Mouse (Mus musculus): ENCODE data around the gene Vapb. TPM values are rescaled to one million over a fixed set of nuclear protein-coding genes. Genes with fewer than 3 reads are reported as not detected.
A peak's percentile ranks its signal among the peaks of the same experiment; 100 is the strongest.

Vapb gene
- total and polyA plus RNA-seq, 2 experiments from 2014 or later, result 15.8 to 34.1 TPM

DNA sequence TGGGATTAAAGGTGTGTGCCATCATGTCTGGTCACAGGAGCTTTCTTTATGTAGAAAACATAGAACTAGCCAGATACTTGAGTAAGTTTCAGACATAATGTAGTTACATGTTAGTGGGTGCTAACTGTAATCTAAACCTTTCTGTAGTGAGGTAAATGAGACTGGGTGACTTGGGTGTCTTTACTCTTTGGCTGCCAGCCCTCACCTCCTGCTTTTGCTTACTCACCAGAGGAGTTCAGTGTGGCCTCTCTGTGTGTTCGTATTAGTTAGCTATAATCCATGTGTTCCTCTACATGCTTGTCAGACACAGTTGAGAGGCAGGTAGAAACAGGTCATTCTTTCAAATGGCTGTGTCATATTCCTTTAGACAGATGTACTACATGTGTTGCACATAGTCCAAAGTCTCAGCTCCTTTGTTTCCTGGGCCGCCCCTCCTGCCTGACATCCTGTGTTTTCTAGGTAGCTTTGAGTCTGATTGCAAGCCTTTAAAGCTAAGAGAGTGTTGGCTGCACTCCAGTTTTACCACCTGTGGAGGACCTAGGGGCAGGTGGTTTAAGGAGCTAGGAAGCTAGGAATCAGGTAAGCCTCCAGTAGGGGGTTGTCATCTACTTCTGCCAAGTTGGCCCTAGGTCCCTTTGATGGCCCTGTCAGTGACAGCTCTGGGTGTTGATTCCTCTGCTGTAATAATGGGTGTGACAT lies 11.8 kb downstream of the Vapb start:
- TF ChIP-seq CTCF (IDR thresholded peaks at IDR 0.05; ENCODE audit: low read depth), result no peak
- Histone ChIP-seq H3K36me3 (ENCODE audit: insufficient read depth, low read length) (no peaks in the 10 kb centered on the region), H3K4me2 (ENCODE audit: low read depth, low read length) (no peak overlapping the region), H3K27me3 (ENCODE audit: insufficient read depth, low read length) (no peaks in the 10 kb centered on the region), H3K4me3 (ENCODE audit: low read length) (no peak overlapping the region), H3K9me3 (ENCODE audit: low read length) (no peaks in the 10 kb centered on the region), H3K4me1 (ENCODE audit: insufficient read depth, low read length) (no peaks in the 10 kb centered on the region), H3K27ac (no peak overlapping the region), H3K9ac (replicated peaks; ENCODE audit: low read length) (no peak overlapping the region)
- no peak for DNase-seq (ENCODE audit: low spot score)
- no peak for ATAC-seq
- WGBS, result 84% methylated on average over 2 of the region's 2 CpGs

DNA sequence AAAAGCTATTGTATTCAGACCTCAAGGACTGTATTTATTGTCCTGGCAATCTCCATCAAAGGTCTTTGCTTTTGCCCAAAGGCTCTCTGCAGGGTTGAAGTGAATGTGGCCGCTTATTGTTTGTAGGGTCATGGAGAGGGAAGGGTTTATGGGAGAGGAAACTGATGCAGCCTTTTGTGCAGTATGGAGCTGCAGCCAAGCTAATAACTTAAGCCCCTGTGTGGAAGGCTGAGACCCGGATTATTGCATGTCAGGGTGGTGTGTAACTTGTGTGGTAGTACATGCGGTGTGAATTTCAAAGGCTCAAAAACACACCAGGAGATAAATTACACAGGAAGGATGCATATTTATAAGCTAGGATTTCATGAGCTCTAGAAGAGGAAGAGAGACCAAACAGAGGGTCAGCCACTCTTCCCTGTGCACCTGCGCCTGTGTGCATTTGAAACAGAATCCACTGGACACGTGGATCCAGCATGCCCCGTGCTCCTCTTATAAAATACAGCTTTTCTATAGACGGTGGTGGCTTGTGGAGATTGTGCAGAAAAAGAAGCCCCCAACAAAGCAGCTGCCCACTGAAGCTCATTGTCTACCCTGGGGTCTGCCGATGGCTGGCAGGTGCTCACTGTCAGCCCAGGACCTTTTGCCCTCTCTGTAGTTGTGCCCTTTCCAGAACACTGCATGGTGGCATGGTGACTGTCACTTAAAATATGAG lies 18.3 kb downstream of the Vapb start:
- H3K9me3 ChIP-seq (ENCODE audit: low read length), result no peaks in the 10 kb centered on the region
- no peaks in the 10 kb centered on the region for H3K27me3 ChIP-seq (ENCODE audit: insufficient read depth, low read length)
- H3K4me1 ChIP-seq (ENCODE audit: insufficient read depth, low read length), result 0 out of 2 replicates have a peak, but pooled peaks cover 4% of the 10 kb centered on the region
- no peaks in the 10 kb centered on the region for H3K36me3 ChIP-seq (ENCODE audit: insufficient read depth, low read length)
- no peak for TF ChIP-seq CTCF (IDR thresholded peaks at IDR 0.05; ENCODE audit: low read depth)
- DNase-seq (ENCODE audit: low spot score), result no peak
- ATAC-seq, result 0 out of 2 replicates have a peak, but pooled peaks have one; percentile 45
- WGBS, result 22% methylated on average over 8 of the region's 8 CpGs
- H3K4me2 ChIP-seq (ENCODE audit: low read depth, low read length), result no peak overlapping the region
- no peak overlapping the region for H3K9ac ChIP-seq (replicated peaks; ENCODE audit: low read length)
- H3K27ac ChIP-seq, result no peak overlapping the region
- H3K4me3 ChIP-seq (ENCODE audit: low read length), result no peak overlapping the region

DNA sequence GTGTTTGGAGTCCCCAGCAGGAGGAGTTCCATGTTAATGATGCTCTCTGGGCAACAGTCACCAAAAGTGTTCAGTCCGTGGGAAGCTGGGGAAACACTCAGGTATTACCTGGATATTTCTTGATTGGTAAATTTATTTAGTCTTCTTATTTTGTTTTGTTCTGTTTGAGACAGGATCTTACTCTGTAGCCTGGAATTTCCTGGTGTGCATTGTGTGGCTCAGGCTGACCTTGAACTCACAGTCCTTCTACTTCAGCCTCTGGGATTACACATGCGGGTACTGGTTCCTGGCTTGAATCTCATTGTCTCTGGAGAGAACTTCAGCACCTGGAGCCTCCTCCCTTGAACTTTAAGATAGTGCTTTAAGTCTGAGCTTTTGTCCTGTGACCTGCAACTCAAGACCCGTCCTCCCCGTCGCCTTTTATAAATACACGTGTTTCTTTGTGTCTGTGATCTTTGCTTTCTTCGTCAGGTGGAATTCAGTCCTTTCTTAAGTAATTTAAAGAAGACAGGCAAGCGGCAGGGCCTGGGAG lies 20.4 kb downstream of the Vapb start:
- WGBS, result 83% methylated on average over 8 of the region's 8 CpGs
- H3K27ac ChIP-seq, result no peak overlapping the region
- 0 out of 2 replicates have a peak, but pooled peaks cover 4% of the 10 kb centered on the region for H3K4me1 ChIP-seq (ENCODE audit: insufficient read depth, low read length)
- no peak for ATAC-seq
- H3K27me3 ChIP-seq (ENCODE audit: insufficient read depth, low read length), result no peaks in the 10 kb centered on the region
- no peak overlapping the region for H3K4me2 ChIP-seq (ENCODE audit: low read depth, low read length)
- no peaks in the 10 kb centered on the region for H3K9me3 ChIP-seq (ENCODE audit: low read length)
- no peak overlapping the region for H3K9ac ChIP-seq (replicated peaks; ENCODE audit: low read length)
- no peak for TF ChIP-seq CTCF (IDR thresholded peaks at IDR 0.05; ENCODE audit: low read depth)
- DNase-seq (ENCODE audit: low spot score), result no peak
- H3K36me3 ChIP-seq (ENCODE audit: insufficient read depth, low read length), result no peaks in the 10 kb centered on the region
- no peak overlapping the region for H3K4me3 ChIP-seq (ENCODE audit: low read length)

DNA sequence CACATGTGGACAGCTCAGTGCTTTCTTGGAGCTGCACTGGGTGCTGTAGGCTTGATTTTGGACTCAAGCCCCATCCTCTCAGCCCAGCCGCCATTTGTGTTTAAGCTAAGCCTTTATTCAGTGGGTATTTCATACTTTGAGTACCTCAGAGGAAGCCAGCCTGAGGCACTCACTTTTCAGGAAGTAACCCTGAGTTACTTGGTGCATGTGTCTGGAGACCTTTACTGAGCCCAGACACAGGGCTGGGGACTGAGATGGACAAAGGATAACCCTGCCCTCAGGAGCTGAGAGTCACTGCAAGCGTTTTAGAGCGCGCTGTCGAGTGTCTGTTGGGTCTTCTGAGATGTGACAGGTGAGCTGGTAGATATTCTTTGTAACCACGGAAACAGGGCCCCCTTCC lies 23.3 kb downstream of the Vapb start:
- no peak for ATAC-seq
- WGBS, result 88% methylated on average over 6 of the region's 6 CpGs

DNA sequence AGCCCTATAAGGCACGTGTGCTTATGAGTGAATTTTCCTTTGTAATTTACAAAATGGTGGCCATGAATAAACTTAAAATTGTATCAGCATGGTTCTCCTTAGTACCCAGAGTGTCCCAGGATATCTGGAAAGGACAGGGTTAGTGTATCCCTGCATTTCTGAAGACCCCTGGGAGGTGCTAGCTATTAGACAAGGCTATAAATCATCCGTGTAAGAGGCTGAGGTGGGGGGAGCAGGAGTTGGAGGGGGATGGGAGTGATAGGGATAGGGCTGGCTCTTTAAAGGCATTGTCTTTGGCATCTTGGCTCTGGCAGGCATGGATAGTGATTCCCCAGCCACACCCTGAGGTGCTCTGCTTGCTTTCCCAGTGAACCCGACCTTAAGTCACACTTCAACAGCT lies 27.3 kb downstream of the Vapb start:
- DNase-seq (ENCODE audit: low spot score) (no peak), ATAC-seq (no peak)
- Histone ChIP-seq H3K4me2 (ENCODE audit: low read depth, low read length) (no peak overlapping the region), H3K4me1 (ENCODE audit: insufficient read depth, low read length) (no peaks in the 10 kb centered on the region), H3K36me3 (ENCODE audit: insufficient read depth, low read length) (no peaks in the 10 kb centered on the region), H3K4me3 (ENCODE audit: low read length) (no peak overlapping the region), H3K9me3 (ENCODE audit: low read length) (no peaks in the 10 kb centered on the region), H3K27ac (no peak overlapping the region), H3K27me3 (ENCODE audit: insufficient read depth, low read length) (no peaks in the 10 kb centered on the region), H3K9ac (replicated peaks; ENCODE audit: low read length) (no peak overlapping the region)
- 44% methylated on average over 3 of the region's 3 CpGs for WGBS
- no peak for TF ChIP-seq CTCF (IDR thresholded peaks at IDR 0.05; ENCODE audit: low read depth)

More for the DNA sequence above, 23.3 kb downstream of the Vapb start:
- Histone ChIP-seq H3K9ac (replicated peaks; ENCODE audit: low read length) (no peak overlapping the region), H3K36me3 (ENCODE audit: insufficient read depth, low read length) (no peaks in the 10 kb centered on the region), H3K4me1 (ENCODE audit: insufficient read depth, low read length) (no peaks in the 10 kb centered on the region), H3K27ac (no peak overlapping the region), H3K27me3 (ENCODE audit: insufficient read depth, low read length) (no peaks in the 10 kb centered on the region), H3K4me3 (ENCODE audit: low read length) (no peak overlapping the region), H3K4me2 (ENCODE audit: low read depth, low read length) (no peak overlapping the region), H3K9me3 (ENCODE audit: low read length) (no peaks in the 10 kb centered on the region)
- DNase-seq (ENCODE audit: low spot score), result no peak
- TF ChIP-seq CTCF (IDR thresholded peaks at IDR 0.05; ENCODE audit: low read depth), result no peak

DNA sequence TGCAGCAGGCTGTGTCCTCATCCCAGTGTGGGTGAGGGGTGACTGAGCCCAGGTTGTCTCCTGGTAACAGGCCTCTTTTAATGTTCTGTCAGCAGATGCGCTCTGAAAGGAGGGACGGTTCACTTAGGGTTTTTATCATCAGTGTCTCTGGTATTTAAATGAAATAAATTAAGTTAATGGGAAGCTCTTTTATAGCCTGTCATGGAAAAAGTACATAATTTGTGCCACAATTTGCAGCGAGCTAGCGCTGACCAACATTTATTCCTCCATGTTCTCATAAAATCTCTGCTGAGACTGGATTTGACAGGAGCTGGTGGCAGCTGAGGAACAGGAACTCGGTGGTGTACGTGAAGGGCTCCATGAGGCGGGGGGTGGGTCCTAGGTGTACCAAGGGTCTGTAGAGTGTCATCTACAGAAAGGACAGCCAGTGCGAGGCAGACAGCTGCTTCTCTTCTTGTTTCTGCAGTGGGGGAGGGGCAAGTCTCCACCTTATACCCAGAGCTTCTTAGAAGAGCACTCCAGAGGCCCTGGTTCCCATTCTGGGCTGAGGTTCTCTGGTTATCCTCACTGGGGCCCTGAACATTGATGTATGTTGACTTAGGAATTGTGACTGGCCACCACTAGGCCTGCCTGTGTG lies 30.8 kb downstream of the Vapb start:
- TF ChIP-seq CTCF (IDR thresholded peaks at IDR 0.05; ENCODE audit: low read depth), result no peak
- H3K9me3 ChIP-seq (ENCODE audit: low read length), result no peaks in the 10 kb centered on the region
- no peaks in the 10 kb centered on the region for H3K27me3 ChIP-seq (ENCODE audit: insufficient read depth, low read length)
- ATAC-seq, result no peak
- H3K36me3 ChIP-seq (ENCODE audit: insufficient read depth, low read length), result no peaks in the 10 kb centered on the region
- 74% methylated on average over 8 of the region's 8 CpGs for WGBS
- no peak for DNase-seq (ENCODE audit: low spot score)
- no peak overlapping the region for H3K4me2 ChIP-seq (ENCODE audit: low read depth, low read length)
- H3K4me1 ChIP-seq (ENCODE audit: insufficient read depth, low read length), result 0 out of 2 replicates have a peak, but pooled peaks cover 3% of the 10 kb centered on the region
- no peak overlapping the region for H3K4me3 ChIP-seq (ENCODE audit: low read length)
- no peak overlapping the region for H3K9ac ChIP-seq (replicated peaks; ENCODE audit: low read length)
- H3K27ac ChIP-seq, result no peak overlapping the region
